Mouse (Mus musculus) gastrocnemius, postnatal 4 days (tissue): ENCODE data around the gene Mif4gd. TPM values are rescaled to one million over a fixed set of nuclear protein-coding genes. Genes with fewer than 3 reads are reported as not detected.
A peak's percentile ranks its signal among the peaks of the same experiment; 100 is the strongest.

ENCODE experiments used
- DNase-seq, 2 experiments: peaks; one replicate each; pipeline ENCODE4 v3.0.0; 2021 to 2022; ENCODE audit warnings: low spot score in 2 of 2, mixed read lengths in 2 of 2
- total RNA-seq, 2 experiments: library from RNA; stranded (reverse); gene quantifications; 2 replicates each; pipeline ENCODE4 v1.2.3; 2021

Mif4gd gene
- total RNA-seq, 2 experiments from 2014 or later, result 29.7 to 31.9 TPM

DNA sequence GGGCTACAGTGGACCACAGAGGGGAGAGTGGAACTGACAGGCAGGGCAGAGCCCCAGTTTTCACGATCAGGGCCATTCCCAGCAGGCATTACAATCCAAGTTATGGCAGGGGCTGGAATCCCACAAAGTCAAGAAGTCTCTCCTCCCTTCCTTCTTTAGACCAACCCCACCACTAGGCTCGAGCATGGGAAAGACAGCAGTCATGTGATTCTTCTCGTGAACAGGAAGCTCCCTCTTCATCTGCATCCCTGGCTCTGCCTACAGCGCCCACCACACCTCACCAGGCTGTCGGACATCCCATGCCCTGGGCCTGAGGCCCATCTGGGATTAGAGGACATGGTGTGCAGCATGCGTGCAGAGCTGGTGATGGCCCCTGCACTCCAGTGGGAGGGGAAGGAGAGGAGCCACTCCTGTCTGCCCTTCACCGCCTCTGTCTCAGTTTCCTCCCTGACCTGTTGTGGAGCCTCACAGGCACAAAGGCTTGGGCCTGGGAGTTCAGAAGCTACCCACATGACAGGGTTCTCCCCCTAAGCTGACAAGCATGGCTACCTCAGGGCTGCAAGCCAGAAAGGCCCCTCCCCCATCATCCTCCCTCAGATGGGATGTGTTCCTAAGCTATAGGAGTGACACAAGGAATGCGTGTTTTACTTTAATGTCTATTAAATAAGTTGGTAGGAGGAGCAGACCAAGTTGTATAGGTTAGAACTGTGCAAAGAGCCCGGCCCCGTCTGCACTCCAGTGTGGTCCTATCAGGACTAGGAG, 1.8 kb upstream of the Mif4gd start:
- DNase-seq, result no peak

DNA sequence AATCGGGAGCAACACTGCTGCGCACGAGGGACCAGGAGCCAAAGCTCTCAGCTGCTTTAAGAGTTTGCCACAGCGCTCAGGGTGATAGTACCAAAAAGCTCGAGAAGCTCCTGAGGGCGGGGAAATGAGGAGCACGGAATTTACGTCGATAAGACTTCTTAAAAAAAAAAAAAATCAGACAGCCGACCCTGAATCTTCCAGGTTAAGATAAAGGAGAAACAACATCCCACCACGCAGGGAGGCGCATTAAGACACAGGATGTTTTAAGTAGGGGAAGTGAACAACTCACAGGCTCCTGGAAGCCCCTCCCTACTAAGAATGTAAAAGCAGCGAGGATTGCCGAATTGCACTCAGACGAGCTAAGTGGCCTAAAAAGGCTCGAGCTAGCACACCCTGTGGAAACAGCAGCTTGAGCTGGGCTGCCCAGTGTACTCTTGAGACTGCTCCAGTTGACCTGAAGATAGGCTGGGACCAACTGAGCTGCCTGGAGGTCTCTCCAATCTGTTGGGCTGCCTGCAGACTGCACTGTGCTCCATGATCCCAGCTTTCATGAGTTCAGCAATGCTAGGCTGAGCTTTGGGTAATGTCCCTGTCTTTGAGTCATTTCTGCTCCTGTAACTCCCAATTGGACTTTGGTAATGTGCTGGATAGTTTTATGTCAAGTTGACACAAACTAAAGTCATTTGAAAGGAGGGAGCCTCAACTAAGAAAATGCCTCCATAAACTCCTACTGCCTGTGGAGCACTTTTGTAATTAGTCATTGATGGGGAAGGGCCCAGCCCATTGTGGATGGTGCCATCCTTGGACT, 573 bp upstream of the Mif4gd start:
- DNase-seq, result no peak

DNA sequence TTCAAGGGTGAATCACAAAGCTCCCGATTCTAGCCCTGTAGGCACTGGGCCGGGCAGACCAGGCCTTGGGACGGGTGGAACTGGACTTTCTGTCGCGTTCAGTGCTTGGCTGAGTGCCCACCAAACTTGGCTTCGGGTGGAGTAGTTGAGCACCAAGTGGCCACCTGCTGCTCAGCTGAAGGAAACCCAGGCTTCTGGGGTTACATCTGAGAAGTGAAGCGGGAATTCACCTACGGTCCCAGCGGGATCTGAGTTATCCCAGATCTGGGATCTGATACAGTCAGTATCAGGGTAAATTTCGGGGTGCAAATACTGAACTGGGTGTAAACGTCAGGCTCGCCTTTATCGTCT, 735 bp downstream of the Mif4gd start:
- DNase-seq, result peak in 1 of 2 experiments; percentile 85

DNA sequence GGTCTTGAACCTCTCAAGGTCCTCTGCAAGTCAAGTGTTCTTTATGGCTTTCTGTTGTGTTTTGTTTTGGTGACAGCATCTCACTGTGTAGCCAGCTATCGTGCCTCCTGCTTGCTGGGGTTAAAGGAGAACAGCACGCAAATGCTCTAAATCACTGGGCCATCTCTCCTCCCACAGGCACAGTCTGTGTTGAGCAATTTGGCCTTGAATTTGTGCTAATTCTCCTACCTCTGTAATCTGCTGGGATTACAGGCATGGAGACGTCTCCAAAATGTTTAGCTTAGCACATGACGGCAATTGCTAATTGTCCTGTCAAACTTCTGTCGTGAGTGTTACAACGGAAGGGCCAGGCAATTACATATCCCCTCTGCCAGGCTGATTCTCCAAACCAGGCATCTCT, 1.6 kb downstream of the Mif4gd start:
- no peak for DNase-seq

DNA sequence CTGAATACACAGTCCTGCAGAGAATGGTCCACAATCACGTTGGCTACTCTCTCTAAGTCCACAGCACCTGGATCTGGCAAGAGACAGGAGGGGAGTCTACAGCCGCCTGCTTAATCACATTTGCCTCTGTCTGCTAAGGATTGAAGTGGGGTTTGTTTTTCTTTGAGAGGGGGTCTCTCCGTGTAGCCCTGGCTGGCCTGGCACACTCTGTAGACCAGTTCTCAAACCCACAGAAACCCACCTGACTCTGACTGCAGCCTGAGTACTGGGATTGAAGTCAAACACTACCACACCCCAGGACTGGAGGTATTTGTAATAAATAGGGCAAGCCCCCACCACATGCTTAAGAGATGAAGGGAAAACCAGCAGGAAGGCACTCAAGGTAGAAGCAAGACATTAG, 3.2 kb downstream of the Mif4gd start:
- DNase-seq, result no peak

DNA sequence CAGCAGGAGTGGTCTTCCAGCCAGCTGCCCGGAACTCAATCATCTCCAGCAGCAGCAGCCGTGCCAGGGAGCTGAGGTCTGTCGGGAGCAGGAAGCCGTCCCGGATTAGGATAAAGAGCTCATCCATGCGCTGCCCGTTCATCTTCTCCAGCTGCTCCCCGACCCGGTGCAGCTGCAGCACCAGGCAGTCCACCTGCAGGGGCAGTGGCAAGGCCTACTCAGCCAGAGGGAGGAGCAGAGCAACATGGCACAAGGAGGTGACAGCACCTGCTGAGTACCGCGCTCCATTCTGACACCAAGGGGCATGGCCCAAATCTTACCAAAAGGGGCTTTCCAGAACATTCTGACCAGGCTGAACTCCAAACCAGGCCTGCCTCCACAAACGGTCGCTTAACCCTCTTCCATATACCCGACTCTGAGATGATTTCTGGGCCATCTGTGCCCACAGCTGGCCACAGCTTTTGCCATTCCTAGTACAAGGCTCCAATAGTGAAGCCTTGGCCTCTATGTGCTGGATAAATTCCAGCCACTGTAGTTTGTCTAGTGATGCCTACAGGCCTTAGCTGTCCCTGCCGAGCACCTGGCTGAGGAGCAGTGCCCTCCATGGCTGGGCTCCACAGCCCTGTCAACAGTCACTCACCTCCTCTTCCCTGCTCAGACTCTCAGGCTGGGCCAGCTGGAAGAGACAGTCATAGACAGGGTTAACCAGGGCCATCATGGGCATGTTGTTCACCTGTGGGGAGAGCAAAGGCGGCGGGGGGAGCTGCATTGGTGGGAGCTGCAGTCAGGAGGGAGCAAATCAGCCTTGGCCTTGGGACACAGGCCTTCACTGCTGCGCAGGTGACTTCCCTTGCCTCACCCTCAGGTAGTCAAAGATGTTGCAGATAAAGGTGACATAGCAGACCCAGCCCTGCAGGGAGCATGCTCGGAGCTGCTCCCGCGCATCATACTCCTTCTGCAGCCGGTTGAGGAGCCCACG, 4.1 kb downstream of the Mif4gd start:
- DNase-seq, result peak in 1 of 2 experiments; percentile 26

DNA sequence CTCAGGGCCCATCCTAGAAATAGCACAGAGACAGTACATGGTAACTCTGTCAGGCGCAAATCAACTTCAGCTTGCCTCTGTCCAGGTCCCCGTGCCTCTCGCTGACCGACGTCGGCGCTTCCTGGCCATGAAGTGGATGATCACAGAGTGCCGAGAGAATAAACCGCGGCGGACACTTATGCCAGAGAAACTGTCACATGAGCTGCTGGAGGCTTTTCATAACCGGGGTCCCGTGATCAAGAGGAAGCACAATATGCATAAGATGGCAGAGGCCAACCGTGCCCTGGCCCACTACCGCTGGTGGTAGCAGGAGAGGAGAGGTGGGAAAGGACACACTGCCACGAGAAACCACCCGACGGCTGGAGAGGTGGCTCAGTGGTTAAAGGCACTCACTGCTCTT, 6.0 kb downstream of the Mif4gd start:
- no peak for DNase-seq

DNA sequence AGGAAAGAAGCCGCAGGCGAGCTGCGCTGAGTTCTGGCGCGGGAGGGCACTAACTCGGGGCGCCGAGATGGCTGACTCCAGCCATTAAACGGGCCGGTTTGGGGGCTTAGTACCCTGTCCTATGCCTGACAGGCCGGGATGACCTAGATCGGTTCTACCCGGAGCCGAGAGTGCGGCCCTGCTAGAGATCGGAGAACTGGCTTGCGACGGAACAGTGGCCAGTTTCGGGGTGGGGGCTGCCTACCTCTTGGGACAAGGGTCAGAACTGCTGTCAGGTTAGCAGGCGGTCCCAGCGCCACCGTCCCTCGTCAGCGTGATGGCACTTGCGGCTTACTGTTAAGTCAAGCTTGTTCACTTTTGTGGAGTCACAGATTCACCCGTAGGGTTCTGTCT, 8.5 kb downstream of the Mif4gd start:
- DNase-seq, result no peak

DNA sequence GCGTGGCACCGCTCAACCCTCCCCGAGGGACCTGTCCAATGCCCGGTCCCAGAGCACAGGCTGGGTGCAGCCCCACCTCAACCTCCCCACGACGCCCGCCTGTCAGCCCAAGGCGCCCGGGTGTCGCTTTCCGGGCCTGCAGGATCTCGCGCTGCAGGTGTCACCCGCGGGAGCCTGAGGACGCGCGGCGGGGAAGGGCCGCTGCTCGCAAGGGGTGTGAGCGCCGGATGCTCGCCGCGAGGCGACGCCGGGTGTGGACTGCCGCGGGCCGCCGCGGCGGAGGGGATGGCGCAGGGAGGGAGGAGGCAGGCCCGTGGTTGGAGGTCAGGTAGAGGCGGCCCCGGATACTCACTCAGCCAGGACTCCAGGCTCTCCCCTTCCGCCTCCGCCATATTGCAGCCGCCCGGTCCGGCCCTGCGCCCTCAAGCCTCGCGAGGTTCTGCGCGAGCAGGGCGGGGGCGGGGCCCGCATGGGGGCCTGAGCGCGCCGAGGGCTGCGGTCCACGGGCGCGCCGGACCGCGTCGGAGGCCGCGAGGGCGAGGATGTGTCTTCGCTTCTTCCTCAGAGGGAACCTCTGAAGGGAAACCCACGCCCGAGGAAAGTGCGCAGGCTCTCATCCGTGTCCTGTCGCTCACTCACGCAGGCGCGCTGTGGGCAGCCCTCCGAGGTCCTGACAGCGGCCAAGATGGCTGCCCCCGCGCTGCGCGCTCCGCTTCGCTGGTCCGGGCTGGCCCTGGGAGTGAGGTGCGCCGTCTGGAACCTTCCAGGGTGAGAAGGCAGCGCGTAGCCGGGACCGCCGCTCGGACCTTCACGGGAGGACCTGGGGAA, 9.1 kb downstream of the Mif4gd start, which contains the start of the genes Mrps7 and Gga3:
Gene Mrps7, plus strand, starts transcription at position 450 of the 828 bp plus-strand sequence.
Gene Gga3, minus strand, starts transcription at position 576 of the 828 bp plus-strand sequence.
- DNase-seq, result peak; percentile 93

DNA sequence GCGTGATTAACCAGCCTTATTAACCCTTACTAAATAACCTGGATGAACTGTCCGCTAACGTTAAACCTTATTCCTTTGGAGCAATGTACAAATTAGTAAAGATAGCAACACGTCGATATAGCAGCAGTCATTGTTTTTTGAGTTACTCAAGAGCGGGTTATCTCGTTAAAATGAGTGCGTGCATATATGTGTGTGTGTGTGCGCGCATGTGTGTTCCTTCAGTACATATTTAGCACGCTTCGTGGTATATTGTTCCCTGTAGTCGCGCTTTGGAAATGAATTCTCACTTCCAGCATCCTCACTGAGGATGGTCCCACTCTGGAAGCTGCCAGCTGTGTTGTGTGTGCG, 9.7 kb downstream of the Mif4gd start:
- DNase-seq, result no peak

DNA sequence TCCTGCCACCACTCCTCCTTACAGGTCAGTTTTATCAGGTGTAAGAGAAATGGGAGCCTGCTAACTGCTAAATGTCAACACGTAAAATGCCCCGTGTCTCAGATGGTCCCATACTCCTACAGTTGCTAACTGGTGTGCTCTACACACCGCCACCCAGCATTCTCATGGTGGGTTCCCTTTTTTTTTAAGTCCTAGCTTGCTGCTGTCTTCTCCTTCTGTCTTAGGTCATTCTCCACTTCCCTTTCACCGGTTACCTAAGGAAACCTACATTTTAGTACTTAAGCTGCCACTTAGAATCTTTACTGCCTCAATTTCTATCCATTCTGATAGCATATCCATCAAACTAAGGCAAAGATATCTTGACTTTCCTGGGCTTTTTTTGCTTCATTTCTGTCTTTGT, 11.6 kb downstream of the Mif4gd start:
- DNase-seq, result no peak

DNA sequence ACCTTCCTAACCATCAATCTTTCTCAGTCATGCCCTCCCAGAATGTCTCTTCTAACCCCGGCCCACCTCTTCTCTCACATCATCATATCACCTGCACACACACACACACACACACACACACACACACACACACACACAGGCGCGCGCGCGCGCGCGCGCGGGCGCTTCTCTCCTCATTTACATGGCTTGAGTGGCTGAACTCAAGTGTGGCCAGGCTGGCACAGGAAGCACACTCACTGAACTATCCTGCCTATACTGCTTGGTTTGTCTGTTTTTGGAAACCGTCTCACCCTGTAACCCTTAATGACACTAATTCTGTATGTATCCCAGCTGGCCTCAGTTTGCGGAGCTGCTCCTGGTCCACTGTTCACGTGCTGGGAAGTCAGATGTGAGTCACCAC, 12.0 kb downstream of the Mif4gd start:
- no peak for DNase-seq

DNA sequence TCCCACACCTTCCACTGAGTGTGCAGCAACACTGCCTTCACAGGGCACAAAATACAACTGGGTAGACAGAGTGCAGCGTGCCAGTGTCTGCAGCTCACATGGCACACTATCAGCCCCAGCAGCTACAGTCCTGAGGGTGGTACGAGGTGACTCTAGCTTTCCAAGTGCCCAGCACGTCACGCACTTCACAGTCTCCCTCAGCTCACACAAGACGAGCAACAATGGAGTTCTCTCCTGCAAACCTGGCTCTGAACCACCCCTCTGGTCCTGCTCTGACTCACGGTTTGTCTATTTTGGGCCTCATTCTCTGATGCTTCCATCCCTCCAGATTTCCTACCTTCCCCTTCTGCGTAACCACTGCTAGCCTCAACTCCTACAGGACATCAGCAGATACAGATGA, 13.0 kb downstream of the Mif4gd start:
- no peak for DNase-seq

DNA sequence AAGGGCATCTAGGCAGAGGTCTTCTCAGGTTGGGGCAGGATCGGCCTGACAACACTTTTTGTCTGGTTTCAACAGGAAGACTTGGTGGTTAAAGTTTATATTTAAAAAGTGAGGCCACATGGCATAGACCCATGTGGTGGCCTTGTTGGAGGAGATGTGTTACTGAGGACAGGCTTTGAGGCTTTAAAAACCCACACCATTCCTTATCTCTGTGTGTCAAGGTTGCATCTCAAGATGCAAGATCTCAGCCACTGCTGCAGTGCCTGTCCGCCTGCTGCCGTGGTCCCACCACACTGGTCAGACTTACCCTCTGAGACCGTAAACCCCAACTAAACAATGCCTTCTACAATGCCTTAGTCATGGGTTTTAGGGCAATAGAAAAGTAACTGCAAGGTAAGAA, 14.5 kb downstream of the Mif4gd start:
- no peak for DNase-seq

DNA sequence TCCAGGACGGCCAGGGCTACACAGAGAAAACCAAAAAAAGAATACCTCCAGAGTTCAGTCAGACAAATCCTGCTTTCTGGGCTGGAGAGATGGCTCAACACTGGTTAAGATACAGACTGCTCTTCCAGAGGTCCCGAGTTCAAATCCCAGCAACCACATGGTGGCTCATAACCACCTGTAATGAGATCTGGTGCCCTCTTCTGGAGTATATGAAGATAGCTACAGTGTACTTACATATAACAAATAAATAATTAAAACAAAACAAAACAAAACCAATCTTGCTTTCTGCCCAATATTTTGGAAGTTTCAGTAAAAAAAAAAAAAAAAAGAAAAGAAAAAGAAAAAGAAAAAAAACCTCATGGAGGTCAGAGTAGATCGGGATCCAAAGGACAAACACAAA, 17.6 kb downstream of the Mif4gd start:
- no peak for DNase-seq

DNA sequence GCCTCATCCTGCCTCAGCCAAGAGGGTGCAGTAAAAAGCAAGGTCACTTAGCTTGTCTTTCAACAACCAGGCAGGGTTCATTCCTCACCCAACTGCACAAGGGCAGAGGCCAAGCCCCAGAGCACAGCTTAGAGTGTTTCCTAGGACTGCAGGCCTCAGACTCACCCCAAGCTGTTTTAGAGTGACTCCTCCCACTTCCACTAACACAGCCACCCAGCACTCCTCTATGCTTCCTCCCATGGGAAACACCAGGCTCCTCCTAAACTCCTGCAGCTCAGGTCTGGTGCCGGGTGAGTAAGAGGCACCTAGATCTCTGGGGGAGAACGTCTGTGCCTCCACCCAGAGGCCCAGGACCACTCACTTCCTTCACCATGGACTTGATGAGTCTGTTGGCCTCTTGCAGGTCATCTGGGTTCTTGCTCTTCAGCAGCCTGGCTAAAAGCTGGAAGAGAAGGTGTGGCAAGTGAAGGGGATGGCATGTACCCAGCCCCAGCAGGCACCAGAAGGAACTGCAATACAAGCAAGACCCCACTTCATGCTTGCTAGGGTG, 22.2 kb downstream of the Mif4gd start:
- no peak for DNase-seq

DNA sequence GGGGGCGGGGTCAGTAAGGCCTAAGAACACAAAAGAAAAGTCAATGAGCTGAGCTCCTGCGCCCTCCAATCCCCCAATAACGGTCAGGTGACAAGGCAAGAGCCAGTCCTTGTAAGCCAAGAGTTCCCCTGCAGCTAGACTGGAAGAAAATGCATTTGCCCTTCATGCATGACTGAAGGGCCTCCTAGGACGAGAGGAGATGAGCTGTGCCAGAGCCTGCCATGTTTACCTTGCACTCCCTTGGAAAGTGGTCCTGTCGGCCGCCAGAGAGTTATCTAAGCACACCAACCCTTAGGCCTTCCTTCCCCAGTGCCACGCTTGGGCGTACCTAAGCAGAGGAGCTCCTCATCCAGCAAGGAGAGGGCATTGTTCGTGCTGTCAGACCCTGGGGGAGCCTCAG, 24.8 kb downstream of the Mif4gd start:
- DNase-seq, result no peak

DNA sequence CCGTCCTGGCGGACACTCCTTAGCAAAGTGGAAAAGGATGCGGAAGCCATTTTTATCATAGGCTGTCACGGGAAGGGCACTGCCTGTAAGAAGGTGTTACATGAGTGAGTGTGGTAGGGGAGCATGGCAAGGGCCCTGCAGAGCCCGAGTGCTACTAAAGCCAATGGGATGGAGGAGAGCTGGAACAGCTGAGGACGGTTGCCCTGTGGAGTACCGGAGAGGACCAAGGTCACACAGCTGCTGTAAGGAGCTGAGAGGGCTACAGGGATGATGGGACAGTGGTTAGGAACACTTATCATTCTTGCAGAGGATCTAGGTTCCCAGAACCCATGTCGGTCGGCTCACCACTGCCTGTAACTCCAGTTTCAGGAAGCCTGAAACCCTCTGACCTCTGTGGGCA, 26.4 kb downstream of the Mif4gd start:
- DNase-seq, result no peak

DNA sequence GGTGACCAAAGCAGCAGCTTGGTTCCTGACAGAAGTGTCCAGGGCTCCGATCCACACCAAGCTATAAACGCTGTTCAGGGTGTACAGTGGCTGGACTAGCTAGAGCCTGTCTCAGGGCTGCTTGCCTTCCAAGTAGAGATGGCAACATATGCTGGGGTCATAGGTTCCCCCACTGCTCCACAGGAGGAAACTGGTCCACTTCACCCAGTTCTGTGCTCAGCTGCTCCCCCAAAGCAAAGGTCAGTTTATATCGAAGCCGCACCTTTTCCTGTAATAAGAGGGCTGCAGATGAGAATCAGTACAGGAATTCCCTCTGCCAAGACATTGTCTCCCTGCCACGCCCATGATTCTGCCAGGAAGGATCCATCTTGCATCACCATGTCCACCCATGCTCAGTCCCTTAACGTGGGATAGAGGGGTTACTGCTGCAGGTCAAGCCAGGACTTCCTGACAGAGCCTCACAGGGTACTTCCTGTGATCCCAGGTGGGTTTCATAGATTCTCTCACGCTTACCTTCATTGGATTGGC, 27.1 kb downstream of the Mif4gd start:
- DNase-seq, result no peak
